27 mouse cellular contexts compared by ENCODE assay signal in genomic region chr16:73230599-73230998, GRCm38 (mm10).
"Had no signal": no experiment of that assay in that cellular context is flagged by ENCODE, and none has a peak within 500 bp of the region (broad histone marks: within the 10 kb centered on the region; RNA-seq: fewer than 3 reads in every experiment).

No protein-coding gene starts in this region.

- H3K9ac ChIP-seq: heart, embryonic 13.5 days; heart, embryonic 15.5 days; hindbrain, embryonic 13.5 days; hindbrain, embryonic 15.5 days; kidney, embryonic 15.5 days; limb, embryonic 13.5 days; limb, embryonic 15.5 days; liver, embryonic 12.5 days; liver, embryonic 14.5 days had no signal

- H3K27me3 ChIP-seq: heart, embryonic 15.5 days; hindbrain, embryonic 15.5 days; kidney, embryonic 15.5 days; limb, embryonic 13.5 days; limb, embryonic 15.5 days; liver, embryonic 12.5 days had no signal

- H3K4me2 ChIP-seq: heart, embryonic 11.5 days; heart, embryonic 13.5 days; heart, embryonic 15.5 days; hindbrain, embryonic 13.5 days; hindbrain, embryonic 15.5 days; kidney, embryonic 15.5 days; limb, embryonic 13.5 days; limb, embryonic 15.5 days; liver, embryonic 12.5 days had no signal

- ATAC-seq: hindbrain, postnatal 0 days; intestine, embryonic 16.5 days; liver, embryonic 12.5 days had no signal

- H3K9me3 ChIP-seq: heart, embryonic 13.5 days; heart, embryonic 15.5 days; hindbrain, embryonic 13.5 days; hindbrain, embryonic 15.5 days; limb, embryonic 13.5 days; limb, embryonic 15.5 days; liver, embryonic 12.5 days had no signal

- H3K4me3 ChIP-seq: heart, adult 2 months; heart, embryonic 13.5 days; heart, embryonic 15.5 days; hindbrain, embryonic 13.5 days; hindbrain, embryonic 15.5 days; kidney, embryonic 15.5 days; limb, embryonic 13.5 days; limb, embryonic 15.5 days; liver, embryonic 12.5 days had no signal

- H3K36me3 ChIP-seq: heart, embryonic 13.5 days; heart, embryonic 15.5 days; hindbrain, embryonic 13.5 days; hindbrain, embryonic 15.5 days; kidney, embryonic 15.5 days; limb, embryonic 13.5 days; limb, embryonic 15.5 days; liver, embryonic 12.5 days had no signal

- H3K27ac ChIP-seq: heart, adult 2 months; heart, embryonic 13.5 days; heart, embryonic 15.5 days; hindbrain, embryonic 15.5 days; hindbrain, postnatal 0 days; kidney, embryonic 15.5 days; kidney, postnatal 0 days; limb, embryonic 13.5 days; limb, embryonic 15.5 days; liver, embryonic 12.5 days; liver, embryonic 14.5 days had no signal

- DNase-seq: gastrocnemius, postnatal 14 days; gastrocnemius, postnatal 36 days; heart, adult 11 months; heart, adult 2 months; heart, postnatal 14 days; heart, postnatal 36 days; kidney, adult 11 months; kidney, adult 2 months; kidney, adult 9 months; kidney, postnatal 14 days; kidney, postnatal 36 days; layer of hippocampus, adult 9-11 months; layer of hippocampus, postnatal 36 days; left cerebral cortex, postnatal 4 days had no signal

- H3K4me1 ChIP-seq: heart, embryonic 13.5 days; heart, embryonic 15.5 days; hindbrain, embryonic 13.5 days; hindbrain, embryonic 15.5 days; kidney, embryonic 15.5 days; limb, embryonic 13.5 days; limb, embryonic 15.5 days; liver, embryonic 12.5 days had no signal
